14 mouse cellular contexts compared by ENCODE assay signal in genomic region chr5:24968792-24969191, GRCm38 (mm10).
DNase-seq lines count a peak whose midpoint lies in the region; ATAC-seq and TF ChIP-seq lines count a peak whose summit lies in the region.
"Had no signal": no experiment of that assay in that cellular context is flagged by ENCODE, and none has a peak within 500 bp of the region (broad histone marks: within the 10 kb centered on the region; RNA-seq: fewer than 3 reads in every experiment).

No protein-coding gene starts in this region.

- no peak for DNase-seq in heart, adult 8-10 months (ENCODE audit: low spot score)
- DNase-seq in MEL-GATA-1-ER (ENCODE audit: extremely low read depth, low read depth) = peak; percentile 77
- peak; percentile 78 for DNase-seq in liver, adult 2 months (ENCODE audit: extremely low read depth, low read depth, low spot score)
- DNase-seq in midbrain, postnatal 0 days (ENCODE audit: low spot score) = no peak
- DNase-seq in adrenal gland, postnatal 36 days = no peak
- no peak for DNase-seq in adrenal gland, postnatal 10 days
- DNase-seq: adrenal gland, adult 8-10 months; cerebellum, adult 11-12 months; left cerebral cortex, postnatal 4 days had no signal

- H3K36me3 ChIP-seq in heart, embryonic 13.5 days = no peaks in the 10 kb centered on the region
- no peaks in the 10 kb centered on the region for H3K36me3 ChIP-seq in liver, adult 2 months (ENCODE audit: control insufficient read depth, insufficient read depth, low read length)
- no peaks in the 10 kb centered on the region for H3K36me3 ChIP-seq in midbrain, postnatal 0 days (ENCODE audit: insufficient read depth, low read length)
- H3K36me3 ChIP-seq: hindbrain, embryonic 10.5 days; kidney, embryonic 15.5 days had no signal

- TF ChIP-seq CTCF in liver, adult 2 months (IDR thresholded peaks at IDR 0.05; ENCODE audit: low read depth, low read length) = no peak
- TF ChIP-seq CTCF in midbrain, postnatal 0 days (IDR thresholded peaks at IDR 0.05) = no peak

- TF ChIP-seq POLR2A in liver, adult 2 months (IDR thresholded peaks at IDR 0.05; ENCODE audit: extremely low read depth, insufficient read depth, low read length) = no peak

- peaks cover 44% of the 10 kb centered on the region for H3K27me3 ChIP-seq in heart, embryonic 13.5 days (replicated peaks)
- no peaks in the 10 kb centered on the region for H3K27me3 ChIP-seq in liver, adult 2 months (ENCODE audit: control insufficient read depth, insufficient read depth, low read length)
- no peaks in the 10 kb centered on the region for H3K27me3 ChIP-seq in midbrain, postnatal 0 days (ENCODE audit: insufficient read depth, low read length)
- H3K27me3 ChIP-seq: kidney, embryonic 15.5 days had no signal

- H3K27ac ChIP-seq in heart, embryonic 13.5 days (replicated peaks) = no peak overlapping the region
- peak overlapping the region; percentile 34 for H3K27ac ChIP-seq in liver, adult 2 months (replicated peaks; ENCODE audit: insufficient read depth, low read depth, low read length)
- H3K27ac ChIP-seq in midbrain, postnatal 0 days (ENCODE audit: low read depth, low read length) = no peak overlapping the region
- H3K27ac ChIP-seq: hindbrain, embryonic 10.5 days; kidney, embryonic 15.5 days had no signal

- no peaks in the 10 kb centered on the region for H3K9me3 ChIP-seq in heart, embryonic 13.5 days
- H3K9me3 ChIP-seq in midbrain, postnatal 0 days (ENCODE audit: low read length) = no peaks in the 10 kb centered on the region
- H3K9me3 ChIP-seq: hindbrain, embryonic 10.5 days; kidney, embryonic 15.5 days had no signal

- H3K4me3 ChIP-seq in heart, embryonic 13.5 days = no peak overlapping the region
- H3K4me3 ChIP-seq in liver, adult 2 months (ENCODE audit: insufficient read depth, low read depth, low read length) = no peak overlapping the region
- no peak overlapping the region for H3K4me3 ChIP-seq in midbrain, postnatal 0 days (ENCODE audit: low read depth, low read length)
- H3K4me3 ChIP-seq: hindbrain, embryonic 10.5 days; kidney, embryonic 15.5 days had no signal

- ATAC-seq in heart, embryonic 13.5 days (ENCODE audit: extremely low read depth, insufficient number of reproducible peaks, low FRiP score, low TSS enrichment) = no peak
- peak; percentile 45 for ATAC-seq in midbrain, postnatal 0 days (ENCODE audit: low FRiP score)
- ATAC-seq in inflammation-experienced regulatory T-cells, adult 6 months = no peak
- ATAC-seq: lung, postnatal 0 days had no signal

- H3K4me2 ChIP-seq in heart, embryonic 13.5 days = peak overlapping the region; percentile 29; the same call in 1 of the 2 replicates
- H3K4me2 ChIP-seq in midbrain, postnatal 0 days (ENCODE audit: low read depth, low read length, poor library complexity, severe bottlenecking) = no peak overlapping the region
- H3K4me2 ChIP-seq: kidney, embryonic 15.5 days had no signal

- WGBS in heart, embryonic 13.5 days = 5% methylated on average over 8 of the region's 8 CpGs
- 11% methylated on average over 8 of the region's 8 CpGs for WGBS in liver, adult 2 months
- 26% methylated on average over 8 of the region's 8 CpGs for WGBS in midbrain, postnatal 0 days

- H3K9ac ChIP-seq in heart, embryonic 13.5 days = no peak overlapping the region
- H3K9ac ChIP-seq in liver, adult 2 months (ENCODE audit: low read depth, low read length) = no peak overlapping the region
- no peak overlapping the region for H3K9ac ChIP-seq in midbrain, postnatal 0 days (replicated peaks; ENCODE audit: low read length, poor library complexity, severe bottlenecking)
- H3K9ac ChIP-seq: kidney, embryonic 15.5 days had no signal

- peaks cover 7% of the 10 kb centered on the region; the same call in 1 of the 2 replicates for H3K79me2 ChIP-seq in liver, adult 2 months (ENCODE audit: control insufficient read depth, insufficient read depth, low read length)

- H3K4me1 ChIP-seq in heart, embryonic 13.5 days = peaks cover 45% of the 10 kb centered on the region
- H3K4me1 ChIP-seq in liver, adult 2 months (ENCODE audit: control insufficient read depth, insufficient read depth, low read length) = peaks cover 26% of the 10 kb centered on the region
- H3K4me1 ChIP-seq in midbrain, postnatal 0 days (ENCODE audit: insufficient read depth, low read length) = no peaks in the 10 kb centered on the region

Comparison
In these comparisons a context has a peak if more than half of its experiments do, and no peak if none do; other contexts are left out.
1. DNase-seq: peak in MEL-GATA-1-ER (single experiment) and liver, adult 2 months (single experiment); none in heart, adult 8-10 months (single experiment), midbrain, postnatal 0 days (single experiment), adrenal gland, postnatal 36 days (0 of 2) and adrenal gland, postnatal 10 days (single experiment).